Mouse (Mus musculus): ENCODE data around the gene Lrpprc.

GRCm38 (mm10) chr17:84775291-84775690 lies 15.3 kb downstream of the Lrpprc start:
- TF ChIP-seq CTCF (IDR thresholded peaks at IDR 0.05; ENCODE audit: borderline replicate concordance, control insufficient read depth, extremely low read depth, insufficient read depth, low read length, poor library complexity) (no peak), POLR2A (IDR thresholded peaks at IDR 0.05; ENCODE audit: control insufficient read depth, extremely low read depth, insufficient read depth, low read length, poor library complexity) (no peak)

Measured in thymus, adult 2 months (tissue).